Mouse (Mus musculus): ENCODE measurements around the gene Hils1.

GRCm38 (mm10) chr11:94941121-94941520 is 26.3 kb upstream of the Hils1 start:
- no peak for TF ChIP-seq POLR2A (IDR thresholded peaks at IDR 0.05; ENCODE audit: low read depth, low read length)
- TF ChIP-seq CTCF (IDR thresholded peaks at IDR 0.05; ENCODE audit: extremely low read depth, insufficient read length, insufficient replicate concordance, low read depth, low read length), result no peak

Data from small intestine, adult 2 months (tissue).